Mouse (Mus musculus) heart, embryonic 14.5 days (tissue): ENCODE data around the gene Allc. TPM values are rescaled to one million over a fixed set of nuclear protein-coding genes. Genes with fewer than 3 reads are reported as not detected.

Experiments
- ATAC-seq: fragments of 200-750 bp; cut with Nextera tagmentation; 2 replicates; pipeline ENCODE4 v1.8.0; 2017; ENCODE audit warnings: low read depth, moderate TSS enrichment; ENCODE audit not compliant: insufficient number of reproducible peaks, insufficient read depth, low FRiP score
- H3K27ac ChIP-seq, 2 experiments: fragments of 200-500 bp in 1 of 2; fragments of 300-500 bp in 1 of 2; sonication (generic) in 1 of 2; replicated peaks in 1 of 2; 2 replicates each; pipeline ENCODE4 v1.5.1; 2012 to 2014; ENCODE audit warnings: low read depth in 2 of 2, low read length in 2 of 2, control low read depth in 1 of 2, mild to moderate bottlenecking in 1 of 2, mixed read lengths in 1 of 2; ENCODE audit not compliant: control insufficient read depth in 1 of 2, insufficient read depth in 1 of 2
- H3K27me3 ChIP-seq: fragments of 300-500 bp; sonication (generic); 2 replicates; pipeline ENCODE4 v1.6.1; 2014; ENCODE audit warnings: mild to moderate bottlenecking, low read length, control low read depth; ENCODE audit not compliant: control insufficient read depth, insufficient read depth
- H3K36me3 ChIP-seq: fragments of 300-500 bp; sonication (generic); 2 replicates; pipeline ENCODE4 v1.6.1; 2014; ENCODE audit warnings: mild to moderate bottlenecking, control low read depth, low read length, mixed read lengths; ENCODE audit not compliant: control insufficient read depth, insufficient read depth
- H3K4me1 ChIP-seq, 2 experiments: fragments of 200-500 bp in 1 of 2; fragments of 300-500 bp in 1 of 2; sonication (generic) in 1 of 2; 2 replicates each; pipeline ENCODE4 v1.6.1; 2012 to 2014; ENCODE audit warnings: low read length in 2 of 2, control low read depth in 1 of 2, mixed read lengths in 1 of 2; ENCODE audit not compliant: control insufficient read depth in 2 of 2, insufficient read depth in 2 of 2
- H3K4me2 ChIP-seq: fragments of 300-500 bp; sonication (generic); 2 replicates; pipeline ENCODE4 v1.6.1; 2014; ENCODE audit warnings: mild to moderate bottlenecking, low read length
- H3K4me3 ChIP-seq, 2 experiments: fragments of 200-500 bp in 1 of 2; fragments of 300-500 bp in 1 of 2; sonication (generic) in 1 of 2; 2 replicates each; pipeline ENCODE4 v1.5.1; 2012 to 2014; ENCODE audit warnings: low read length in 2 of 2, mild to moderate bottlenecking in 2 of 2, control low read depth in 1 of 2, low read depth in 1 of 2, moderate library complexity in 1 of 2; ENCODE audit not compliant: control insufficient read depth in 1 of 2, insufficient read depth in 1 of 2
- H3K9ac ChIP-seq: fragments of 300-500 bp; sonication (generic); 2 replicates; pipeline ENCODE4 v1.6.1; 2014; ENCODE audit warnings: mild to moderate bottlenecking, low read length
- H3K9me3 ChIP-seq: fragments of 300-500 bp; sonication (generic); 2 replicates; pipeline ENCODE4 v1.6.1; 2016; ENCODE audit warnings: low read length, control low read depth; ENCODE audit not compliant: control insufficient read depth
- WGBS: fragments of 180-500 bp; shearing (Covaris S2); extraction: QIAGEN DNeasy Blood & Tissue Kit; methylation state at CpG from one replicate; pipeline ENCODE4 v1.1.7; 2014; 5-methylcytosine and 5-hydroxymethylcytosine counted together
- polyA plus RNA-seq: library from polyadenylated mRNA; unstranded; fragments of >200 nt; fragmentation: Nextera tagmentation; extraction: Ambion mirVana; gene quantifications from 2 replicates; pipeline ENCODE4 v1.2.1, GENCODE M21; 2014

Gene Allc
- polyA plus RNA-seq: not detected in 2 replicates

- Histone ChIP-seq H3K27me3 (no peaks in the 10 kb centered on the region), H3K4me1 (no peaks in the 10 kb centered on the region), H3K9ac (no peak within 1 kb of the TSS), H3K9me3 (no peaks in the 10 kb centered on the region), H3K4me2 (no peak within 1 kb of the TSS), H3K36me3 (no peaks in the 10 kb centered on the region), H3K27ac (no peak within 1 kb of the TSS), H3K4me3 (no peak within 1 kb of the TSS)
- 78% methylated on average over 8 of the region's 8 CpGs for WGBS
- no peak for ATAC-seq
These were observed at the start of gene Allc for GRCm38 (mm10) chr12:28582423-28582822. TSS of gene Allc (minus strand) at chr12:28582523.

- Histone ChIP-seq H3K4me3 (no peak overlapping the region), H3K36me3 (peaks cover 54% of the 10 kb centered on the region), H3K27ac (no peak overlapping the region), H3K4me1 (peaks cover 0 to 1% of the 10 kb centered on the region in 2 experiments; a peak in 1 of 4 replicates), H3K9me3 (no peaks in the 10 kb centered on the region), H3K9ac (no peak overlapping the region), H3K4me2 (no peak overlapping the region), H3K27me3 (no peaks in the 10 kb centered on the region)
- 92% methylated on average over 2 of the region's 2 CpGs for WGBS
- no peak for ATAC-seq
These were observed 46.1 kb upstream of the Allc start for GRCm38 (mm10) chr12:28628436-28628835.

GRCm38 (mm10) chr12:28627092-28627491, 44.8 kb upstream of the Allc start:
- Histone ChIP-seq H3K4me3 (no peak overlapping the region), H3K27ac (no peak overlapping the region), H3K9me3 (no peaks in the 10 kb centered on the region), H3K4me1 (peaks cover 8 to 14% of the 10 kb centered on the region in 2 experiments), H3K36me3 (peaks cover 41% of the 10 kb centered on the region), H3K27me3 (no peaks in the 10 kb centered on the region), H3K4me2 (no peak overlapping the region), H3K9ac (no peak overlapping the region)
- no peak for ATAC-seq
- 65% methylated on average over 4 of the region's 4 CpGs for WGBS

GRCm38 (mm10) chr12:28625407-28625806, 43.1 kb upstream of the Allc start:
- no peaks in the 10 kb centered on the region for H3K9me3 ChIP-seq
- no peak overlapping the region for H3K4me3 ChIP-seq
- H3K27ac ChIP-seq: no peak overlapping the region
- H3K36me3 ChIP-seq: peaks cover 24% of the 10 kb centered on the region
- no peaks in the 10 kb centered on the region for H3K27me3 ChIP-seq
- no peak for ATAC-seq
- H3K4me1 ChIP-seq: peaks cover 12 to 26% of the 10 kb centered on the region in 2 experiments
- 57% methylated on average over 7 of the region's 7 CpGs for WGBS
- H3K4me2 ChIP-seq: no peak overlapping the region
- H3K9ac ChIP-seq: no peak overlapping the region

GRCm38 (mm10) chr12:28624251-28624650, 41.9 kb upstream of the Allc start:
- no peak for ATAC-seq
- H3K27ac ChIP-seq: no peak overlapping the region
- no peaks in the 10 kb centered on the region for H3K27me3 ChIP-seq
- peaks cover 12 to 26% of the 10 kb centered on the region in 2 experiments for H3K4me1 ChIP-seq
- H3K9me3 ChIP-seq: no peaks in the 10 kb centered on the region
- H3K4me3 ChIP-seq: no peak overlapping the region
- H3K9ac ChIP-seq: no peak overlapping the region
- H3K36me3 ChIP-seq: peaks cover 13% of the 10 kb centered on the region
- H3K4me2 ChIP-seq: no peak overlapping the region
- 87% methylated on average over 2 of the region's 2 CpGs for WGBS

- H3K4me1 ChIP-seq: peaks cover 12 to 26% of the 10 kb centered on the region in 2 experiments
- H3K36me3 ChIP-seq: peaks cover 2% of the 10 kb centered on the region
- peak within 1 kb of the TSS in 1 of 2 experiments; percentile 14; a peak in 1 of 4 replicates for H3K4me3 ChIP-seq
- peak within 1 kb of the TSS; percentile 58 to 80 for H3K27ac ChIP-seq
- H3K9me3 ChIP-seq: no peaks in the 10 kb centered on the region
- no peaks in the 10 kb centered on the region for H3K27me3 ChIP-seq
- ATAC-seq: no peak
- WGBS: 15% methylated on average over 5 of the region's 5 CpGs
- H3K9ac ChIP-seq: peak within 1 kb of the TSS; percentile 49; the same call in 1 of the 2 replicates
- peak within 1 kb of the TSS; percentile 59 for H3K4me2 ChIP-seq
These were observed 40.9 kb upstream of the Allc start, which contains the start of gene Colec11 for GRCm38 (mm10) chr12:28623195-28623594. TSS of gene Colec11 (minus strand) at chr12:28623377.

- no peak overlapping the region for H3K9ac ChIP-seq
- H3K4me2 ChIP-seq: peak overlapping the region; percentile 59
- ATAC-seq: no peak
These were observed 40.3 kb upstream of the Allc start for GRCm38 (mm10) chr12:28622641-28623040.

GRCm38 (mm10) chr12:28622167-28622532, 39.8 kb upstream of the Allc start:
- peak overlapping the region; percentile 59 for H3K4me2 ChIP-seq
- H3K27ac ChIP-seq: peak overlapping the region; percentile 52 to 58
- peak overlapping the region; percentile 49 for H3K9ac ChIP-seq
- WGBS: 19% methylated on average over 5 of the region's 5 CpGs
- peak overlapping the region in 1 of 2 experiments; percentile 4; a peak in 1 of 4 replicates for H3K4me3 ChIP-seq
- H3K27me3 ChIP-seq: no peaks in the 10 kb centered on the region
- no peak for ATAC-seq
- H3K9me3 ChIP-seq: no peaks in the 10 kb centered on the region
- H3K36me3 ChIP-seq: no peaks in the 10 kb centered on the region
- peaks cover 12 to 26% of the 10 kb centered on the region in 2 experiments for H3K4me1 ChIP-seq

More at GRCm38 (mm10) chr12:28622641-28623040, 40.3 kb upstream of the Allc start:
- WGBS: 55% methylated on average over 1 of the region's 1 CpGs
- Histone ChIP-seq H3K27ac (peak overlapping the region; percentile 52 to 58), H3K27me3 (no peaks in the 10 kb centered on the region), H3K9me3 (no peaks in the 10 kb centered on the region), H3K4me3 (no peak overlapping the region), H3K36me3 (no peaks in the 10 kb centered on the region), H3K4me1 (peaks cover 12 to 26% of the 10 kb centered on the region in 2 experiments)
